ENCODE assay signal across 22 mouse cellular contexts in genomic region chr4:137194106-137194505, GRCm38 (mm10).
"Had no signal": no experiment of that assay in that cellular context is flagged by ENCODE, and none has a peak within 500 bp of the region (broad histone marks: within the 10 kb centered on the region; RNA-seq: fewer than 3 reads in every experiment).

No protein-coding gene starts in this region.

- H3K4me1 ChIP-seq: liver, embryonic 12.5 days; liver, embryonic 15.5 days had no signal

- H3K27ac ChIP-seq: kidney, embryonic 15.5 days; limb, embryonic 13.5 days; liver, embryonic 12.5 days; liver, embryonic 15.5 days; lung, embryonic 15.5 days; midbrain, embryonic 10.5 days; midbrain, embryonic 13.5 days; neural tube, embryonic 13.5 days had no signal

- DNase-seq: kidney, adult 8-10 months; kidney, postnatal 10 days; kidney, postnatal 36 days; left cerebral cortex, postnatal 4 days; liver; lung, adult 18-20 months; lung, postnatal 10 days; lung, postnatal 36 days; right cerebral cortex, postnatal 25 days; thymus, adult 18-20 months; thymus, postnatal 14 days; thymus, postnatal 4 days had no signal

- H3K36me3 ChIP-seq: kidney, embryonic 15.5 days; limb, embryonic 13.5 days; liver, embryonic 12.5 days; liver, embryonic 15.5 days; lung, embryonic 15.5 days; midbrain, embryonic 10.5 days; midbrain, embryonic 13.5 days; neural tube, embryonic 13.5 days had no signal

- H3K27me3 ChIP-seq: kidney, embryonic 15.5 days; limb, embryonic 13.5 days; lung, embryonic 15.5 days; neural tube, embryonic 13.5 days had no signal

- H3K9me3 ChIP-seq: kidney, embryonic 15.5 days; limb, embryonic 13.5 days; liver, embryonic 12.5 days; liver, embryonic 15.5 days; lung, embryonic 15.5 days; megakaryocyte, embryonic 14.5 days; midbrain, embryonic 10.5 days; midbrain, embryonic 13.5 days; neural tube, embryonic 13.5 days had no signal

- H3K4me3 ChIP-seq: kidney, embryonic 15.5 days; limb, embryonic 13.5 days; liver, embryonic 12.5 days; liver, embryonic 15.5 days; lung, embryonic 15.5 days; megakaryocyte, embryonic 14.5 days; midbrain, embryonic 10.5 days; midbrain, embryonic 13.5 days; myocyte; neural tube, embryonic 13.5 days had no signal
